Comparison of ENCODE assay signal across 9 mouse cellular contexts in genomic region chr11:102945306-102946264, GRCm38 (mm10). TPM values are rescaled to one million over a fixed set of nuclear protein-coding genes. Genes with fewer than 3 reads are reported as not detected.
DNase-seq lines count a peak whose midpoint lies in the region; ATAC-seq lines count a peak whose summit lies in the region.
"Had no signal": no experiment of that assay in that cellular context is flagged by ENCODE, and none has a peak within 500 bp of the region (broad histone marks: within the 10 kb centered on the region; RNA-seq: fewer than 3 reads in every experiment).

No protein-coding gene starts in this region.

- H3K9ac ChIP-seq in heart, embryonic 12.5 days = peak overlapping the region; percentile 52
- peak overlapping the region; percentile 64 for H3K9ac ChIP-seq in hindbrain, embryonic 13.5 days
- H3K9ac ChIP-seq in midbrain, embryonic 15.5 days = no peak overlapping the region

- no peaks in the 10 kb centered on the region for H3K9me3 ChIP-seq in heart, embryonic 12.5 days (replicated peaks)
- no peaks in the 10 kb centered on the region for H3K9me3 ChIP-seq in hindbrain, embryonic 13.5 days
- no peaks in the 10 kb centered on the region for H3K9me3 ChIP-seq in midbrain, embryonic 15.5 days

- H3K4me3 ChIP-seq in heart, embryonic 12.5 days = peak overlapping the region; percentile 43
- peak overlapping the region; percentile 44 for H3K4me3 ChIP-seq in hindbrain, embryonic 13.5 days
- H3K4me3 ChIP-seq in midbrain, embryonic 15.5 days = peak overlapping the region; percentile 40

- no peaks in the 10 kb centered on the region for H3K36me3 ChIP-seq in heart, embryonic 12.5 days
- no peaks in the 10 kb centered on the region for H3K36me3 ChIP-seq in hindbrain, embryonic 13.5 days
- H3K36me3 ChIP-seq in midbrain, embryonic 15.5 days (replicated peaks) = no peaks in the 10 kb centered on the region

- H3K27me3 ChIP-seq in heart, embryonic 12.5 days (replicated peaks) = peaks cover 83% of the 10 kb centered on the region
- H3K27me3 ChIP-seq in hindbrain, embryonic 13.5 days = peaks cover 92% of the 10 kb centered on the region
- peaks cover 73% of the 10 kb centered on the region for H3K27me3 ChIP-seq in midbrain, embryonic 15.5 days (replicated peaks)

- no peak overlapping the region for H3K27ac ChIP-seq in heart, embryonic 12.5 days (ENCODE audit: poor library complexity, severe bottlenecking)
- no peak overlapping the region for H3K27ac ChIP-seq in hindbrain, embryonic 13.5 days
- no peak overlapping the region for H3K27ac ChIP-seq in midbrain, embryonic 15.5 days

- no peak for DNase-seq in heart, postnatal 25 days (ENCODE audit: low spot score)
- DNase-seq in R1 (ENCODE audit: low read depth, low spot score) = peak; percentile 42
- no peak for DNase-seq in urinary bladder, postnatal 10 days (ENCODE audit: low spot score)
- DNase-seq in kidney, adult 9 months = no peak

- peaks cover 39% of the 10 kb centered on the region for H3K4me1 ChIP-seq in heart, embryonic 12.5 days (replicated peaks)
- H3K4me1 ChIP-seq in hindbrain, embryonic 13.5 days (replicated peaks) = peaks cover 56% of the 10 kb centered on the region
- peaks cover 40% of the 10 kb centered on the region for H3K4me1 ChIP-seq in midbrain, embryonic 15.5 days

- H3K4me2 ChIP-seq in heart, embryonic 12.5 days = peak overlapping the region; percentile 73
- H3K4me2 ChIP-seq in hindbrain, embryonic 13.5 days = peak overlapping the region; percentile 61
- H3K4me2 ChIP-seq in midbrain, embryonic 15.5 days = peak overlapping the region; percentile 59

- intact Hi-C loops in heart, postnatal 25 days (cut with DNase I) = no loop called here

- ATAC-seq in heart, embryonic 12.5 days (ENCODE audit: insufficient number of reproducible peaks, low FRiP score) = no peak
- ATAC-seq in hindbrain, embryonic 13.5 days (ENCODE audit: low FRiP score) = no peak
- ATAC-seq in midbrain, embryonic 15.5 days (replicated peaks) = peak; percentile 21; the same call in 1 of the 2 replicates
- no peak for ATAC-seq in granulocyte monocyte progenitor cell, adult 5-6 weeks (replicated peaks; ENCODE audit: poor library complexity, severe bottlenecking)

- 3% methylated on average over 54 of the region's 54 CpGs for WGBS in heart, embryonic 12.5 days
- WGBS in hindbrain, embryonic 13.5 days = 1% methylated on average over 54 of the region's 54 CpGs
- 2% methylated on average over 54 of the region's 54 CpGs for WGBS in midbrain, embryonic 15.5 days

RNA-seq across cellular contexts. Expression of gene C1ql1, which starts 0.9 kb away (rescaled TPM):
- polyA plus RNA-seq in heart, embryonic 12.5 days (2016; fragmentation: Nextera tagmentation; extraction: Ambion mirVana) = 0.87 and 1.4 TPM in 2 replicates
- not detected for total RNA-seq in heart, postnatal 25 days (2021)
- 5.2 and 5.7 TPM in 2 replicates for polyA plus RNA-seq in hindbrain, embryonic 13.5 days (2015; fragmentation: Nextera tagmentation; extraction: Ambion mirVana)
- polyA plus RNA-seq in midbrain, embryonic 15.5 days (2015; fragmentation: Nextera tagmentation; extraction: Ambion mirVana) = 11.7 and 14.0 TPM in 2 replicates
- total RNA-seq in granulocyte monocyte progenitor cell, adult 5-6 weeks (2014; fragmentation: Nextera tagmentation) = not detected in 2 replicates
- not detected in 2 replicates for total RNA-seq in granulocyte monocyte progenitor cell, adult 5-6 weeks (2017)
- total RNA-seq: CH12.LX had no signal

RNA-seq across cellular contexts. Expression of gene Kif18b, which starts 20.7 kb away (rescaled TPM):
- polyA plus RNA-seq in heart, embryonic 12.5 days (2016; fragmentation: Nextera tagmentation; extraction: Ambion mirVana) = 6.4 and 8.6 TPM in 2 replicates
- total RNA-seq in heart, postnatal 25 days (2021) = under 1 TPM; 0.44 to 0.50 TPM
- polyA plus RNA-seq in hindbrain, embryonic 13.5 days (2015; fragmentation: Nextera tagmentation; extraction: Ambion mirVana) = 2.4 and 2.6 TPM in 2 replicates
- polyA plus RNA-seq in midbrain, embryonic 15.5 days (2015; fragmentation: Nextera tagmentation; extraction: Ambion mirVana) = 1.8 and 2.4 TPM in 2 replicates
- 4.9 and 11.6 TPM in 2 replicates for total RNA-seq in granulocyte monocyte progenitor cell, adult 5-6 weeks (2014; fragmentation: Nextera tagmentation)
- total RNA-seq in granulocyte monocyte progenitor cell, adult 5-6 weeks (2017) = 19.9 and 22.6 TPM in 2 replicates

RNA-seq across cellular contexts. Expression of gene Gfap, which starts 44.9 kb away (rescaled TPM):
- 0.12 and 0.17 TPM in 2 replicates for polyA plus RNA-seq in heart, embryonic 12.5 days (2016; fragmentation: Nextera tagmentation; extraction: Ambion mirVana)
- under 1 TPM; 0.13 to 0.31 TPM for total RNA-seq in heart, postnatal 25 days (2021)
- 0.12 and 0.18 TPM in 2 replicates for polyA plus RNA-seq in hindbrain, embryonic 13.5 days (2015; fragmentation: Nextera tagmentation; extraction: Ambion mirVana)
- polyA plus RNA-seq in midbrain, embryonic 15.5 days (2015; fragmentation: Nextera tagmentation; extraction: Ambion mirVana) = 0.14 and 0.25 TPM in 2 replicates
- total RNA-seq in granulocyte monocyte progenitor cell, adult 5-6 weeks (2014; fragmentation: Nextera tagmentation) = not detected in 2 replicates
- not detected in 2 replicates for total RNA-seq in granulocyte monocyte progenitor cell, adult 5-6 weeks (2017)
- total RNA-seq: CH12.LX had no signal
